Mouse (Mus musculus): ENCODE results near the gene Fam71e1.

GRCm38 (mm10) chr7:44536590-44536968 is 40.2 kb downstream of the Fam71e1 start:
- TF ChIP-seq CTCF (IDR thresholded peaks at IDR 0.05; ENCODE audit: low read depth): no peak
- no peak for TF ChIP-seq EP300 (IDR thresholded peaks at IDR 0.05; ENCODE audit: low read depth)
